Mouse (Mus musculus): ENCODE results near the gene Ptprn2.

The Ptprn2 gene

GRCm38 (mm10) chr12:117132095-117132494, 646.6 kb downstream of the Ptprn2 start:
- no peak for DNase-seq (ENCODE audit: low read depth, low spot score)

GRCm38 (mm10) chr12:117135205-117135604, 649.7 kb downstream of the Ptprn2 start:
- no peak for DNase-seq (ENCODE audit: low read depth, low spot score)

- DNase-seq (ENCODE audit: low read depth, low spot score), result no peak
Measured at GRCm38 (mm10) chr12:117136472-117137010, 651.0 kb downstream of the Ptprn2 start.

GRCm38 (mm10) chr12:117140901-117141300, 655.4 kb downstream of the Ptprn2 start:
- no peak for DNase-seq (ENCODE audit: low read depth, low spot score)

- DNase-seq (ENCODE audit: low read depth, low spot score), result no peak
Measured at GRCm38 (mm10) chr12:117141394-117141793, 655.9 kb downstream of the Ptprn2 start.

- DNase-seq (ENCODE audit: low read depth, low spot score), result no peak
Measured at GRCm38 (mm10) chr12:117149176-117149575, 663.7 kb downstream of the Ptprn2 start.

- DNase-seq (ENCODE audit: low read depth, low spot score), result no peak
Measured at GRCm38 (mm10) chr12:117150611-117151395, 665.3 kb downstream of the Ptprn2 start.

- no peak for DNase-seq (ENCODE audit: low read depth, low spot score)
Measured at GRCm38 (mm10) chr12:117151611-117152010, 666.1 kb downstream of the Ptprn2 start.

- no peak for DNase-seq (ENCODE audit: low read depth, low spot score)
Measured at GRCm38 (mm10) chr12:117152366-117153165, 667.0 kb downstream of the Ptprn2 start.

- DNase-seq (ENCODE audit: low read depth, low spot score), result no peak
Measured at GRCm38 (mm10) chr12:117153166-117153480, 667.6 kb downstream of the Ptprn2 start.

GRCm38 (mm10) chr12:117153671-117154355, 668.3 kb downstream of the Ptprn2 start:
- no peak for DNase-seq (ENCODE audit: low read depth, low spot score)

- DNase-seq (ENCODE audit: low read depth, low spot score), result no peak
Measured at GRCm38 (mm10) chr12:117154356-117155243, 669.1 kb downstream of the Ptprn2 start.

GRCm38 (mm10) chr12:117155307-117156220, 670.0 kb downstream of the Ptprn2 start:
- DNase-seq (ENCODE audit: low read depth, low spot score), result no peak

- no peak for DNase-seq (ENCODE audit: low read depth, low spot score)
Measured at GRCm38 (mm10) chr12:117156256-117156655, 670.7 kb downstream of the Ptprn2 start.

GRCm38 (mm10) chr12:117156786-117157185, 671.3 kb downstream of the Ptprn2 start:
- DNase-seq (ENCODE audit: low read depth, low spot score), result no peak

GRCm38 (mm10) chr12:117157249-117157648, 671.7 kb downstream of the Ptprn2 start:
- no peak for DNase-seq (ENCODE audit: low read depth, low spot score)

- DNase-seq (ENCODE audit: low read depth, low spot score), result no peak
Measured at GRCm38 (mm10) chr12:117157660-117158386, 672.3 kb downstream of the Ptprn2 start.

GRCm38 (mm10) chr12:117158950-117159668, 673.6 kb downstream of the Ptprn2 start:
- no peak for DNase-seq (ENCODE audit: low read depth, low spot score)
